In the genomic region with DNA sequence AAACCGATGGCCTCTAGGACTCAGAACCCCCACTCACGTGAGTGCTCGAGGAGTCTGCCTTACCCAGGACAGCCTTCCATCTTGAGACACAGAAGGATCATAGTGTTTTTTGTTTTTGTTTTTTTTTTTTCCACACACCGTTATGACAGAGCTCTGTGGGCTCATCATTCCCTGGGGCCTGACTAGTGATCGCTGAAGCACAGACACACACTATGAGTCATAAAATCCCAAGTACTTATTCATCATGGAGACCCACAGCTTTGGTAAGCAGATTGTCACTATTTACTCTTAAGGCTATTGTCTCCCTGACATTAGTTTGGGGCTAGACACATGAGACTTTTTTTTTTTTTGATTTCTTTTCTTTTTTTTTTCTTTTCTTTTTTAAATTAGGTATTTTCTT, we compare ENCODE assay signal across 27 mouse cellular contexts.
DNase-seq lines count a peak whose midpoint lies in the region; ATAC-seq and TF ChIP-seq lines count a peak whose summit lies in the region.
"Had no signal": no experiment of that assay in that cellular context is flagged by ENCODE, and none has a peak within 500 bp of the region (broad histone marks: within the 10 kb centered on the region; RNA-seq: fewer than 3 reads in every experiment).

No protein-coding gene starts in this region.

- peak overlapping the region; percentile 50; the same call in 1 of the 2 replicates for H3K27ac ChIP-seq in forebrain, postnatal 0 days (ENCODE audit: low read depth, low read length)
- H3K27ac ChIP-seq in forebrain, embryonic 10.5 days = no peak overlapping the region
- H3K27ac ChIP-seq in neural tube, embryonic 13.5 days (replicated peaks) = 0 out of 2 replicates have a peak overlapping the region, but pooled peaks have one; percentile 46
- no peak overlapping the region for H3K27ac ChIP-seq in neural tube, embryonic 15.5 days (replicated peaks)
- H3K27ac ChIP-seq: embryonic facial prominence, embryonic 15.5 days; forebrain, embryonic 12.5 days; forebrain, embryonic 15.5 days; heart, adult 2 months; heart, embryonic 10.5 days; heart, embryonic 13.5 days; hindbrain, embryonic 12.5 days; intestine, embryonic 15.5 days had no signal

- H3K4me1 ChIP-seq in forebrain, postnatal 0 days (ENCODE audit: insufficient read depth) = 0 out of 2 replicates have a peak, but pooled peaks cover 4% of the 10 kb centered on the region
- H3K4me1 ChIP-seq in forebrain, embryonic 10.5 days = no peaks in the 10 kb centered on the region
- peaks cover 8% of the 10 kb centered on the region for H3K4me1 ChIP-seq in neural tube, embryonic 13.5 days (replicated peaks)
- H3K4me1 ChIP-seq in neural tube, embryonic 15.5 days = no peaks in the 10 kb centered on the region
- H3K4me1 ChIP-seq: embryonic facial prominence, embryonic 15.5 days; heart, embryonic 10.5 days; heart, embryonic 13.5 days; intestine, embryonic 15.5 days had no signal

- 90% methylated on average over 5 of the region's 5 CpGs for WGBS in forebrain, postnatal 0 days
- 94% methylated on average over 5 of the region's 5 CpGs for WGBS in forebrain, embryonic 10.5 days
- WGBS in neural tube, embryonic 13.5 days = 63% methylated on average over 5 of the region's 5 CpGs
- WGBS in neural tube, embryonic 15.5 days = 71% methylated on average over 5 of the region's 5 CpGs

- no peak overlapping the region for H3K4me3 ChIP-seq in forebrain, postnatal 0 days (ENCODE audit: low read depth, low read length)
- no peak overlapping the region for H3K4me3 ChIP-seq in forebrain, embryonic 10.5 days
- no peak overlapping the region for H3K4me3 ChIP-seq in neural tube, embryonic 13.5 days
- H3K4me3 ChIP-seq in neural tube, embryonic 15.5 days (replicated peaks) = no peak overlapping the region
- H3K4me3 ChIP-seq: embryonic facial prominence, embryonic 15.5 days; forebrain, embryonic 12.5 days; forebrain, embryonic 15.5 days; heart, adult 2 months; heart, embryonic 10.5 days; heart, embryonic 13.5 days; hindbrain, embryonic 12.5 days; intestine, embryonic 15.5 days had no signal

- H3K27me3 ChIP-seq in forebrain, postnatal 0 days (ENCODE audit: insufficient read depth, low read length) = no peaks in the 10 kb centered on the region
- H3K27me3 ChIP-seq in forebrain, embryonic 10.5 days (ENCODE audit: poor library complexity, severe bottlenecking) = no peaks in the 10 kb centered on the region
- no peaks in the 10 kb centered on the region for H3K27me3 ChIP-seq in neural tube, embryonic 13.5 days
- H3K27me3 ChIP-seq in neural tube, embryonic 15.5 days (replicated peaks) = no peaks in the 10 kb centered on the region
- H3K27me3 ChIP-seq in Patski = no peaks in the 10 kb centered on the region
- H3K27me3 ChIP-seq: embryonic facial prominence, embryonic 15.5 days; forebrain, embryonic 12.5 days; forebrain, embryonic 15.5 days; heart, embryonic 13.5 days; hindbrain, embryonic 12.5 days; intestine, embryonic 15.5 days had no signal

- no peak overlapping the region for H3K4me2 ChIP-seq in forebrain, postnatal 0 days (ENCODE audit: low read depth)
- H3K4me2 ChIP-seq in neural tube, embryonic 13.5 days = no peak overlapping the region
- no peak overlapping the region for H3K4me2 ChIP-seq in neural tube, embryonic 15.5 days
- H3K4me2 ChIP-seq: embryonic facial prominence, embryonic 15.5 days; forebrain, embryonic 12.5 days; forebrain, embryonic 15.5 days; heart, embryonic 13.5 days; hindbrain, embryonic 12.5 days; intestine, embryonic 15.5 days had no signal

- ATAC-seq in forebrain, postnatal 0 days = no peak
- ATAC-seq in neural tube, embryonic 13.5 days (ENCODE audit: low read depth) = no peak
- ATAC-seq in neural tube, embryonic 15.5 days (ENCODE audit: low FRiP score) = no peak
- ATAC-seq in Patski = peak; percentile 97
- no peak for ATAC-seq in megakaryocyte progenitor cell, adult 5-6 weeks (replicated peaks; ENCODE audit: poor library complexity)
- ATAC-seq: forebrain, embryonic 15.5 days; hindbrain, embryonic 16.5 days; intestine, embryonic 15.5 days had no signal

- TF ChIP-seq CTCF in forebrain, postnatal 0 days (IDR thresholded peaks at IDR 0.05; ENCODE audit: low read depth) = no peak
- TF ChIP-seq CTCF in Patski (IDR thresholded peaks at IDR 0.05) = no peak

- no peak for DNase-seq in forebrain, postnatal 0 days
- DNase-seq in forebrain, embryonic 10.5 days (ENCODE audit: extremely low spot score, low spot score) = no peak
- no peak for DNase-seq in Patski (ENCODE audit: low read depth, low spot score)
- DNase-seq in embryo, embryonic 10.5 days (ENCODE audit: low spot score) = no peak
- DNase-seq: adrenal gland, adult 2 months; adrenal gland, postnatal 14 days; cerebellum, adult 11 months; cerebellum, adult 2 months; cerebellum, adult 9-11 months; cerebellum, postnatal 25 days; embryo, embryonic 11 days; gastrocnemius, postnatal 10 days; gastrocnemius, postnatal 36 days; heart, adult 2 months; heart, postnatal 14 days; heart, postnatal 4 days had no signal

- H3K9me3 ChIP-seq in forebrain, postnatal 0 days (ENCODE audit: low read length) = no peaks in the 10 kb centered on the region
- no peaks in the 10 kb centered on the region for H3K9me3 ChIP-seq in forebrain, embryonic 10.5 days
- H3K9me3 ChIP-seq in neural tube, embryonic 13.5 days = no peaks in the 10 kb centered on the region
- no peaks in the 10 kb centered on the region for H3K9me3 ChIP-seq in neural tube, embryonic 15.5 days (replicated peaks)
- H3K9me3 ChIP-seq: embryonic facial prominence, embryonic 15.5 days; forebrain, embryonic 12.5 days; forebrain, embryonic 15.5 days; heart, embryonic 10.5 days; heart, embryonic 13.5 days; hindbrain, embryonic 12.5 days; intestine, embryonic 15.5 days had no signal

- in situ Hi-C loops in Patski (cut with MboI; ENCODE audit: low pct_unique_long_range_greater_than_20kb) = no loop called here

- CTCF ChIA-PET in Patski (lab: Charles Lee) = interaction anchor here (1.7 kb wide), 1 partner anchor 18 kb away, joined by 4 read pairs; no protein-coding TSS in a partner anchor

- no peak overlapping the region for H3K9ac ChIP-seq in forebrain, postnatal 0 days
- H3K9ac ChIP-seq in neural tube, embryonic 13.5 days = no peak overlapping the region
- H3K9ac ChIP-seq in neural tube, embryonic 15.5 days (replicated peaks) = no peak overlapping the region
- H3K9ac ChIP-seq: embryonic facial prominence, embryonic 15.5 days; forebrain, embryonic 12.5 days; forebrain, embryonic 15.5 days; heart, embryonic 13.5 days; hindbrain, embryonic 12.5 days; intestine, embryonic 15.5 days had no signal

- POLR2A ChIA-PET in Patski (lab: Charles Lee) = no interaction called here

- no peaks in the 10 kb centered on the region for H3K36me3 ChIP-seq in forebrain, postnatal 0 days (ENCODE audit: insufficient read depth)
- no peaks in the 10 kb centered on the region for H3K36me3 ChIP-seq in forebrain, embryonic 10.5 days (replicated peaks)
- no peaks in the 10 kb centered on the region for H3K36me3 ChIP-seq in neural tube, embryonic 13.5 days
- H3K36me3 ChIP-seq in neural tube, embryonic 15.5 days = no peaks in the 10 kb centered on the region
- H3K36me3 ChIP-seq: embryonic facial prominence, embryonic 15.5 days; forebrain, embryonic 12.5 days; forebrain, embryonic 15.5 days; heart, embryonic 10.5 days; heart, embryonic 13.5 days; hindbrain, embryonic 12.5 days; intestine, embryonic 15.5 days had no signal

Comparison
In these comparisons a context has a peak if more than half of its experiments do, and no peak if none do; other contexts are left out.
1. H3K27ac ChIP-seq: peak in forebrain, postnatal 0 days (single experiment) and neural tube, embryonic 13.5 days (single experiment); none in forebrain, embryonic 10.5 days (single experiment) and neural tube, embryonic 15.5 days (single experiment).